8 mouse cellular contexts compared by ENCODE assay signal in genomic region chr6:50596301-50597211, GRCm38 (mm10). TPM values are rescaled to one million over a fixed set of nuclear protein-coding genes. Genes with fewer than 3 reads are reported as not detected.
DNase-seq lines count a peak whose midpoint lies in the region; ATAC-seq lines count a peak whose summit lies in the region.

Gene 4921507P07Rik, minus strand, starts transcription at chr6:50596632.

- peak; percentile 95 for ATAC-seq in hindbrain, embryonic 13.5 days (ENCODE audit: low FRiP score)

- H3K9ac ChIP-seq in hindbrain, embryonic 13.5 days = peak within 1 kb of the TSS; percentile 83

- under 1% methylated on average over 60 of the region's 62 CpGs for WGBS in hindbrain, embryonic 13.5 days

- peaks cover 18% of the 10 kb centered on the region for H3K4me1 ChIP-seq in hindbrain, embryonic 13.5 days (replicated peaks)

- peak within 1 kb of the TSS; percentile 52 for H3K27ac ChIP-seq in hindbrain, embryonic 13.5 days

- 0 out of 2 replicates have a peak, but pooled peaks cover 4% of the 10 kb centered on the region for H3K27me3 ChIP-seq in hindbrain, embryonic 13.5 days

- H3K4me3 ChIP-seq in hindbrain, embryonic 13.5 days = peak within 1 kb of the TSS; percentile 64

- H3K4me2 ChIP-seq in hindbrain, embryonic 13.5 days = peak within 1 kb of the TSS; percentile 89

- H3K36me3 ChIP-seq in hindbrain, embryonic 13.5 days = 0 out of 2 replicates have a peak, but pooled peaks cover 3% of the 10 kb centered on the region

- DNase-seq in T-cell, adult 2 months (ENCODE audit: low spot score) = peak; percentile 90
- peak; percentile 94 to 98 for DNase-seq in cerebellum, postnatal 25 days
- DNase-seq in frontal cortex, postnatal 14 days (ENCODE audit: low spot score in 2 of 2) = peak; percentile 77 to 80
- DNase-seq in layer of hippocampus, postnatal 14 days (ENCODE audit: low spot score in 2 of 2) = peak; percentile 84 to 92
- DNase-seq in lung, postnatal 10 days = peak; percentile 98
- peak; percentile 95 for DNase-seq in ovary, postnatal 36 days (ENCODE audit: low spot score)
- peak; percentile 97 for DNase-seq in thymus, postnatal 14 days

- no peaks in the 10 kb centered on the region for H3K9me3 ChIP-seq in hindbrain, embryonic 13.5 days

RNA-seq across cellular contexts. Expression of gene 4921507P07Rik, which starts in this region (rescaled TPM):
- 1.9 and 2.0 TPM in 2 replicates for polyA plus RNA-seq in hindbrain, embryonic 13.5 days (2015; fragmentation: Nextera tagmentation; extraction: Ambion mirVana)
- total RNA-seq in layer of hippocampus, postnatal 14 days (2021) = under 1 TPM; 0.39 to 0.41 TPM

Comparison
In these comparisons a context has a peak if more than half of its experiments do, and no peak if none do; other contexts are left out.
1. Peak in every context shown above with its lines: DNase-seq, ATAC-seq, H3K4me3 ChIP-seq and H3K27ac ChIP-seq.
2. Peak in DNase-seq in layer of hippocampus, postnatal 14 days; RNA of the gene not detected or under 1 TPM.